Mouse (Mus musculus) right cerebral cortex, postnatal 14 days (tissue): ENCODE measurements at regions not wholly inside any gene's neighbourhood (a gene's known extent, or its start where the extent isn't known, plus 50 kb on each side); places are given as distances from the start of the nearest gene placed in this dataset.
"Not testable (repeated sequence)": the region's sequence is repeated elsewhere in the genome, so short reads cannot be mapped to it uniquely, and the experiment has no call there.

Source experiments
- DNase-seq: peaks from one replicate; pipeline ENCODE4 v3.0.0; 2022

- DNase-seq, result no peak
Measured at GRCm38 (mm10) chr4:153832151-153832550, 124.9 kb upstream of the A430005L14Rik start.

- DNase-seq, result no peak
Measured at GRCm38 (mm10) chr4:153844766-153845165, 112.3 kb upstream of the A430005L14Rik start.

GRCm38 (mm10) chr4:153848274-153848673 lies 108.8 kb upstream of the A430005L14Rik start:
- no peak for DNase-seq

GRCm38 (mm10) chr4:153850186-153850585 lies 106.9 kb upstream of the A430005L14Rik start:
- no peak for DNase-seq

GRCm38 (mm10) chr4:153854084-153854747 lies 102.8 kb upstream of the A430005L14Rik start:
- DNase-seq, result peak; percentile 20

GRCm38 (mm10) chr4:153854748-153855092 lies 102.3 kb upstream of the A430005L14Rik start:
- DNase-seq, result no peak

GRCm38 (mm10) chr4:153861420-153861819 lies 95.6 kb upstream of the A430005L14Rik start:
- no peak for DNase-seq

- DNase-seq, result no peak
Measured at GRCm38 (mm10) chr4:153862121-153862660, 94.8 kb upstream of the A430005L14Rik start.

GRCm38 (mm10) chr4:153872346-153872745 lies 84.7 kb upstream of the A430005L14Rik start:
- DNase-seq, result no peak

GRCm38 (mm10) chr4:153875036-153875435 lies 82.0 kb upstream of the A430005L14Rik start:
- not testable (repeated sequence) for DNase-seq

- DNase-seq, result no peak
Measured at GRCm38 (mm10) chr4:153876954-153877642, 79.9 kb upstream of the A430005L14Rik start.

- DNase-seq, result no peak
Measured at GRCm38 (mm10) chr4:153883057-153883456, 74.0 kb upstream of the A430005L14Rik start.

GRCm38 (mm10) chr4:153884044-153884443 lies 73.0 kb upstream of the A430005L14Rik start:
- no peak for DNase-seq

- peak; percentile 18 for DNase-seq
Measured at GRCm38 (mm10) chr4:153885836-153886235, 71.2 kb upstream of the A430005L14Rik start.

GRCm38 (mm10) chr4:153890130-153890529 lies 66.9 kb upstream of the A430005L14Rik start:
- no peak for DNase-seq

- no peak for DNase-seq
Measured at GRCm38 (mm10) chr4:153899721-153900120, 57.3 kb upstream of the A430005L14Rik start.

GRCm38 (mm10) chr4:153905076-153905475 lies 52.0 kb upstream of the A430005L14Rik start:
- DNase-seq, result no peak

GRCm38 (mm10) chr4:153905511-153905910 lies 51.5 kb upstream of the A430005L14Rik start:
- no peak for DNase-seq
